Mouse (Mus musculus): ENCODE results near the gene Insl3.

DNA sequence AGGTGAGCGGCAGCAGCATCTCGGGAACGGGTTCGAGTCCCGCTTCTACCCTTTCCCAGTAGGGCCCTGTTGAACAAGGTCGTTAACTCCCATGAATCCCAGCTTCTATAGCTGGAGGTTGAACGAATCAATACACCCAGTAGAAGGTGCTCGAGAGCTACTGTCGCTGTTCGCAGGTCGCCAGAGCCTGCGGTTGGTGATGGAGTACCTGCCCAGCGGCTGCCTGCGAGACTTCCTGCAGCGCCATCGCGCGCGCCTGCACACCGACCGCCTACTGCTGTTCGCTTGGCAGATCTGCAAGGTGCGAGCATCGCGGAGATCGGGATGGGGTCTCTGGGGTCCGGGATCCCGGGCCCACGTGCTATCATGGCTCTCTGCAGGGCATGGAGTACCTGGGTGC lies 3.4 kb upstream of the Insl3 start:
- TF ChIP-seq GATA1 (IDR thresholded peaks at IDR 0.05; ENCODE audit: low read length) (no peak), TAL1 (IDR thresholded peaks at IDR 0.05; ENCODE audit: low read length) (no peak)
